Mouse (Mus musculus): ENCODE results near the gene Zfp598.
"Not testable (repeated sequence)": the region's sequence is repeated elsewhere in the genome, so short reads cannot be mapped to it uniquely, and the experiment has no call there.

Zfp598 gene

DNA sequence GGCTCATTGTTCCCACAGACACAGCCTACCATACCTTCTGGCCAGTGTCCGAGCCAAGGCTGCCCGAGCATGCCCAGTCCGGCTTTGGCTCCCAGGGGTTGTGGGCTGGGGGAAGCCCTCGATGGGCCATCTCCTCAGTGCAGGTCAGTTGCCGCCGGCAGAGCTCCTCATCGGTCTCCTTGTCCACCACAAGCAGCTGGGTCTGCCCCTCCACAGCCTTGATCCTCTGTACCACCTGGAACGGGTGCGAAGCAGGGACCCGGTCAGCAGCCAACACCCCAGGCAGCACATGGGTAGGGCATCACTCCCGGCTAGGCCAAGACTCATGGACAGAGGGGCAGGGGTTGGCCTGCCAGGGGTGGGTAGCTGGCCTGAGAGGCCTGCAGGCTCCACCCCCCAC is 22.0 kb upstream of the Zfp598 start:
- in situ Hi-C loops (cut with MseI, MboI): no loop called here

DNA sequence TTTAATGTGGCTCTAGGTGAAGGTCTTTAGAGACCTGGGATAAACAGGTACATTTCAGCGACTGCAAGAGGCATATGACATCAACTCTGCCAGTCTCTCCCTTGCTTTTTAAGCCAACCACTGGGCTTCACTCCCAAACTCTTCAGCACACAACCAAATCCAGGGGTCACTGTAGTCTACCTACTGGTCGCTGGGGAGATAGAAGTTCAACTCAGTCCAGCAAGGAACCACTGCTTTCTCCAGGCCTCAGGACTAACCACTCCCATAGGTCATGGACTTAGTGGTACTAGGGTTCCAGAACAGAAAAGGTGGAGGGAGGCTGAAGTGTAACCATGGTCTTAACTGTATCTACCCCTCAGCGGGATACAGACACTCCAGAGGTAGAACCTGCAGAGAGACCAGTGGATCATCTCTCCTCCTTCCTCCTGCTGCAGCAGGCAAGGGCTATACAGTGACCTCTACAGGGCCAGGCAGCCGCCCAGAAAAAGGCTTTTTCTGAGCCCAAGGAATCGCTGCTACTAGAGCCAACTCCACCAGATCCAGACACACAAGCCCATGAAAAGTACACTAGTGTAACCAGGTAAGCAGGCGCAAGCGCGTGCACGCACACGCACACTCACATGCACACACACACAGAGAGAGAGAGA is 20.6 kb upstream of the Zfp598 start:
- in situ Hi-C loops (cut with MseI, MboI): no loop called here

DNA sequence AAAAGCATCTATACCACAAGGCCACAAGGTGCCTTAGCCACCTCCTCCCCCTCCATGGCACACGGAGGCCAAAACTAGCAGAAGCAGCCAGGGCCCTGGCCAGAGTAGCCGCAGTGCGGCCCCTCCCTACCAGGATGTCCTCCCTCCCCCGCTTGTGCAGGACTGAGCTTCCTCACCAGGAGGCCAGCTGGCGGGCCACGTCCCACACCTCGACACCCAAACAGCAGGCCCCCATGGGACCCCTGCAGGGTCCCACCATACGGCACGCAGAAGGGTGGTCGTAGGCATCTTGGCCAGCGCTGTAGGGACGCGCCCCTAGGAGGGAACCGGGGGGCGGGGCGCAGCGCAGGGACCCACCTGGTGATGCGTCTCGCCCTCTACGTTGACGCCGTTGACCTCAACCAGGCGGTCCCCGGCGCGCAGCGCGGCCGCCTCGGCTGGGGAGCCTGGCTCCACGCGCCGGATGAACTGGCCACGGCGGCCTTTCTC is 19.9 kb upstream of the Zfp598 start:
- in situ Hi-C loops (cut with MseI, MboI): loop anchor here in 1 of 2 experiments (10.0 kb wide), 1 partner anchor 105 kb away; the partner anchor contains the start of gene Pkd1

DNA sequence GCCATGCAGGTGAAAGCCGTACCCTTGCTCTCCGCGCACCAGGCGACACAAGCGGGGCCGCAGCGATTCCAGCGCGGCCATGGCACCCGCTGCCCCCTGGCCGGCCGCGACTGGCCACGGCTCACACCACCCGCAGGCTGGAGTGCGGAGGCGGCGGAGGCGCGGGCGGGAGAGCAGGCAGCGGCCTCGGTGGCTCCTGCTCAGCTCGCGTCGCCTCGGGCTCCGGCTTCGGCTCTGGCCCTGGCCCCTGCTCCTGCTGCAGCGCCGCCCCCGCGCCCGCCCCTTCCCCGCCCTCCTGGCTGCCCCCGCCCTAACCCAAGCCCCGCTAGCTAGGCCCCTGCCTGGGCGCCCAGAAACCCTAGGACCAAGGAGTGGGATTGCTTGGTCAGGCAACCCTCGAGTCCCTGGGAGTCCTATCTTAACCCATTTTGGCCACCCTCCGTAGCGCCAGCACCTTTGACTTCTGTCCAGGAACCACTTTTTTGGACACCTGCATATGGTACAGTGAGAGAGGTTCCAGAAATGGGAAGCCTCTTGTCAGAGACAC is 19.3 kb upstream of the Zfp598 start, which contains the start of gene Slc9a3r2:
Gene Slc9a3r2, minus strand, starts transcription at position 258 of the 547 bp plus-strand sequence.
- in situ Hi-C loops (cut with MseI, MboI): loop anchor here in 1 of 2 experiments (10.0 kb wide), 1 partner anchor 105 kb away; the partner anchor contains the start of gene Pkd1

- in situ Hi-C loops (cut with MseI, MboI): loop anchor here in 1 of 2 experiments (10.0 kb wide), 1 partner anchor 106 kb away; the partner anchor contains the start of gene Pkd1
Measured at GRCm38 (mm10) chr17:24650766-24651165, 18.7 kb upstream of the Zfp598 start.

DNA sequence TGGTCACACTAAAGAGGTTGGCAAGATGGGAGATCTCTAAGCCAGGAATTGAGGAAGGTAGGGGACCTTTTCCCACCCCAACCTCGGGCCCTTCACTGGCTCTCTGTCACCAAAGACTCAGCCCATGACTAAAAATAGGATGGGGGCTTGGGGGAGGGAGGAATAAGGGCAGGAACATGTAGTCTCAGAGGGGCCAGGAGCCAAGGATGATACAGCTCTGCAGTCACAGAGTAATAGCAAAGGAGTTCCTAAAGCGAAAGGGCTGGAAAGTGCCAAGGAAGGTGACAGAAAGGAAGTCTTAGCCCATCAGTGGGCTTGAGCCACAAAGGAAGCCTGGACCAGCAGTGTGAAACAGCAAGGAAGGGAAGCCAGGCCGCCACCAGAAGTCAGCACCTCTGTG is 17.7 kb upstream of the Zfp598 start:
- in situ Hi-C loops (cut with MseI, MboI): loop anchor here in 1 of 2 experiments (10.0 kb wide), 1 partner anchor 107 kb away; the partner anchor contains the start of gene Pkd1

GRCm38 (mm10) chr17:24653967-24654710 is 15.3 kb upstream of the Zfp598 start:
- in situ Hi-C loops (cut with MseI, MboI): loop anchor here in 1 of 2 experiments (10.0 kb wide), 1 partner anchor 109 kb away; the partner anchor contains the start of gene Pkd1

DNA sequence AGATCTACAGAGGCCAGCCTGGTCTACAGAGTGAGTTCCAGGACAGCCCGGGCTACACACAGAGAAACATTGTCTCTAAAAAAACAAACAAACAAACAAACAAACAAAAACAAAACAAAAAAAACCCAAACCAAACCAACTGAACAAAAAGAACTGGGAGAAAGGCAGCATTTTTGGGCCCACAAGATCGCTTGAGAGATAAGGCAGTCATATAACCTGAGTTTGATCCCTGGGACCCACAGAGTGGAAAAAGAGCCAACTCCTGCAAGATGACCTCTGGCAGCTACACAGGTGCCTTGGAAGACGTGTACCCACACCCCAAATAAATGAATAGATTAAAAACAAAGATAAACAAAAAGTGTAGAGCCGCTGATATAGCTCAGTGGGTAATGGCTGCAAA is 14.5 kb upstream of the Zfp598 start:
- in situ Hi-C loops (cut with MseI, MboI): loop anchor here (5.0 to 10.0 kb wide), 2 partner anchors 108 to 110 kb away; partner anchors contain the start of gene Pkd1 (in 2 of the 2)

DNA sequence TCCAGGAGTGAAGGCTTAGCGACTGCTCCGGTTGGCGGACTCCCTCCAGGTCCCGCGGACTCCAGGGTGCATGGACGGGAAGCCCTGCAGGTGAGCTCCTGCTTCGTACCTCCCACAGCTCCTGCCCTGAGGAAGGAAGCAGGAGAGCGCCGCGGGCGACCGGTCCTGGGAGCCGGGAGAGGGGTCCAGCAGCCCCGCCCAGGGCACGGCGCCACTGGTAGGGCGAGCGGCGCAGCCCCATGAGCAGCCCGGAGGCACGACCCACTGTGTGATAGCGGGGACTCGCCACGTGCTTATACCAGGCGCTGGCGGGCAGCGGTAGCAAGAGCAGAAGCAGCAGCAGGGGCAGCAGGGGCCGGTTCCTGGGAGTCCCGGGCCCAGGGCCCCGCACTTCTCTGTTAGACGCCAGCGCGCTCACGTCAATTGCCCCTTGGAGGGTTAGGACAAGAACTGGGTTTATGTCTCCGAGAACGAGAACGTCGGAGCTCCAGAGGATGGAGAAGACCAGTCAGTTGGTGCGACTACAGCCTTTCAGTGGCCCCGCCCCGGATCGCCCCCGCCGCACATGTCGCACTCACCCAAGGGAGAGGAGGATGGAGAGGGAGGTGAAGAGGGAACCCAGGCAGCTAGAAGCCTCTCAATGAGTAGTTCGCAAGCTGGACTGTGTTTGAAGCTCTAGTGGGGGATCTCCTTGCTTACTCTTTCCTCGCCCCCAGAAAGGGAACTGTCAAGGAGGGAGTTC is 11.3 kb upstream of the Zfp598 start, which contains the start of gene Npw:
Gene Npw, minus strand, starts transcription at position 441 of the 742 bp plus-strand sequence.
- in situ Hi-C loops (cut with MseI, MboI): loop anchor here (5.0 to 10.0 kb wide), 2 partner anchors 111 to 113 kb away; partner anchors contain the start of gene Pkd1 (in 2 of the 2)

- in situ Hi-C loops (cut with MseI, MboI): not testable (repeated sequence)
Measured at GRCm38 (mm10) chr17:24667011-24667410, 2.5 kb upstream of the Zfp598 start.

GRCm38 (mm10) chr17:24667416-24667815 is 2.1 kb upstream of the Zfp598 start:
- in situ Hi-C loops (cut with MseI, MboI): no loop called here

GRCm38 (mm10) chr17:24669214-24669544 is 308 bp upstream of the Zfp598 start:
- in situ Hi-C loops (cut with MseI, MboI): not testable (repeated sequence)

DNA sequence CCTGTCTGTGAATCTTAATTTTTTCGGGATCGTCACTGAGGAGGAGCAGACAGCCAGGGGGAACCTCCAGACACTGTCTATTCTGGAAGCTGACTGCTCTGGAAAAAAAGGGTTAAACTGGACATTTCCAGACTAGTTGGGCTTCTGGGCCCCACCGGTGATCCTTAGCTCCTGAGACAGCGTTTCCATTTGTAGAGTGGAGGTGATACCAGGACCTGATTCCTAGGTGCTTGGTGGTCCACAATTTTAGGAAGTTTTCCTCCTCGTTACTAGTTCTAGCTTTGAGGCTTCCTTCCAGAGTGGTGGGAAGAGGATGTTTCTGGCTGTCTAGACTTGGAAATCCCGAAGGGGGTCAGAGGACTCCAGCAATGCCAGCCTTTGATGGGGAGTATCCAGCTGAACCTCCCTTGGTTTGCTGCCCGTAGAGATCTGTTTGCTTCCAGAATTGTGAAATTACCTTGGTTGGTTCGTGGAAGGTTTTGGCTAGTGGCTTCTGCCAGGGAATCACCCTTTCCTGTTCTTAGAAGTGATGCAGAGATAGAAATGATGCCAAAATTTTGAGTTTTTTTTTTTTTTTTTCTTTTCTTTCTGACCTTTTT is 858 bp downstream of the Zfp598 start:
- in situ Hi-C loops (cut with MseI, MboI): no loop called here

GRCm38 (mm10) chr17:24671346-24671745 is 1.9 kb downstream of the Zfp598 start:
- in situ Hi-C loops (cut with MseI, MboI): no loop called here

GRCm38 (mm10) chr17:24672141-24672540 is 2.7 kb downstream of the Zfp598 start:
- in situ Hi-C loops (cut with MseI, MboI): no loop called here

- in situ Hi-C loops (cut with MseI, MboI): no loop called here
Measured at GRCm38 (mm10) chr17:24674277-24674676, 4.8 kb downstream of the Zfp598 start.

DNA sequence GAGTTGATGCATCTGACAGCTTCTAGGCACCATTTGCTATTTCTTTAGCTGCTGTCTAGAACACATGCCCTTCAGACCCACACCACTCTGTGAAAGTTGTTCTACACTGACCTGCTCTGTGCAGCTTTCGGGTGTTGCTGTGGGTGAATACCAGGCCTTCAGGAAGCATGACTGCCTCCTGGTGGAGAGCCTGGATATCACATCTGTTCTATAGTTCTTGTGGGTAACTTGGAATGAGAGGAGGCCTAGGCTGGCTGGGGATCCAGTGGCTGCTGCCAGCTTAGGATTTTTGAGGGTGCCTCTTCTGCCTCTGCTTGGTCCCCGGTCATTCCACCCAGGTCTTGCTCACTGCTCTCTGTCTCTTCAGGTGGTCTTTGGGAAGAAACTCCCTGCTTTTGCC is 6.7 kb downstream of the Zfp598 start:
- in situ Hi-C loops (cut with MseI, MboI): no loop called here

DNA sequence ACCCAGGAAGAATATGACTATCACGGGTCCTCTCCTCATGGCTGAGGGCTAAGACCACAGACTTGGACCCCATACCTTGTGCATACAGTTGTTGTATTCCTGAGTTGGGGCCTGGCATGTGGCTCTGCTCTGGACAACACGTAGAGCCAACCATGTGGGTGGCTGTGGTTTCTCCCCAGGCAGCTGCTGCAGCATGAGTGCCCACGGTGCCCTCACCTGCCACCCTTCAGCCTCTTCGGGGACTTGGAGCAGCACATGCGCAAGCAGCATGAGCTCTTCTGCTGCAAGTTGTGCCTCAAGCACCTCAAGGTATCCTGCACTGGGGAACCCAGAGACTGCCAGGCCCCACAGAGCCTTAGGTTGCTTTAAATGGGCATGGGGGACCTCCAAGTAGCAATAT is 7.4 kb downstream of the Zfp598 start:
- in situ Hi-C loops (cut with MseI, MboI): no loop called here

DNA sequence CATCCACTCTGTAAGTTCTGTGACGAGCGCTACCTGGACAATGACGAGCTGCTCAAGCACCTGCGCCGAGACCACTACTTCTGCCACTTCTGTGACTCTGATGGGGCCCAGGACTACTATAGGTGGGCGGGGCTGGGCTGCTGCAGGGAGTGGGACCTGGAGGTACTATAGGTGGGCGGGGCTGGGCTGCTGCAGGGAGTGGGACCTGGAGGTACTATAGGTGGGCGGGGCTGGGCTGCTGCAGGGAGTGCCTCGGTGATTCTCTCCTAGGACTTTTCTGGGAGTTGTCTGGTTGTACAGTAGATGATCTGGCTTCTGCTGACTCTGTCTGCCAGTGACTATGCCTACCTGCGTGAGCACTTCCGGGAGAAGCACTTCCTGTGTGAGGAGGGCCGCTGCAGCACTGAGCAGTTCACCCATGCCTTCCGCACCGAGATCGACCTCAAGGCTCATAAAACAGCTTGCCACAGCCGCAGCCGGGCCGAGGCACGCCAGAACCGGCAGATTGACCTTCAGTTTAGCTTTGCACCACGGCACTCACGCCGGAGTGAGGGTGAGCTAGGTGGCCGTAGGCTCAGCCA is 8.1 kb downstream of the Zfp598 start:
- in situ Hi-C loops (cut with MseI, MboI): no loop called here

GRCm38 (mm10) chr17:24686514-24686913 is 17.0 kb downstream of the Zfp598 start:
- in situ Hi-C loops (cut with MseI, MboI): no loop called here

Data from mouse trophoblast stem cell (cell line).